Mouse (Mus musculus) bone marrow macrophage, adult 2 months (primary cell): ENCODE measurements around the gene Arhgap23. TPM values are rescaled to one million over a fixed set of nuclear protein-coding genes. Genes with fewer than 3 reads are reported as not detected.

ENCODE experiments used
- H3K27ac ChIP-seq: 2 replicates; pipeline ENCODE4 v1.5.1; 2012; ENCODE audit warnings: low read depth, low read length; ENCODE audit not compliant: insufficient read depth
- H3K4me1 ChIP-seq: 2 replicates; pipeline ENCODE4 v1.6.1; 2012; ENCODE audit warnings: low read length; ENCODE audit not compliant: control insufficient read depth, insufficient read depth
- H3K4me3 ChIP-seq: 2 replicates; pipeline ENCODE4 v1.5.1; 2012; ENCODE audit warnings: mild to moderate bottlenecking, low read length, moderate library complexity; ENCODE audit not compliant: insufficient read depth
- CTCF ChIP-seq: IDR thresholded peaks from 2 replicates; pipeline ENCODE4 v1.5.1; 2012; ENCODE audit warnings: low read depth, mild to moderate bottlenecking, low read length, moderate library complexity
- POLR2A ChIP-seq: IDR thresholded peaks from 2 replicates; pipeline ENCODE4 v1.6.1; 2012; ENCODE audit warnings: mild to moderate bottlenecking, low read depth, low read length, borderline replicate concordance
- polyA plus RNA-seq: library from polyadenylated mRNA; stranded (reverse); fragments of >200 nt; gene quantifications from 2 replicates; pipeline ENCODE4 v1.2.4, GENCODE M21; 2012; ENCODE audit not compliant: missing spikeins, insufficient read depth, insufficient read length

Gene Arhgap23
- polyA plus RNA-seq, 1 experiment: 9.2 TPM

DNA sequence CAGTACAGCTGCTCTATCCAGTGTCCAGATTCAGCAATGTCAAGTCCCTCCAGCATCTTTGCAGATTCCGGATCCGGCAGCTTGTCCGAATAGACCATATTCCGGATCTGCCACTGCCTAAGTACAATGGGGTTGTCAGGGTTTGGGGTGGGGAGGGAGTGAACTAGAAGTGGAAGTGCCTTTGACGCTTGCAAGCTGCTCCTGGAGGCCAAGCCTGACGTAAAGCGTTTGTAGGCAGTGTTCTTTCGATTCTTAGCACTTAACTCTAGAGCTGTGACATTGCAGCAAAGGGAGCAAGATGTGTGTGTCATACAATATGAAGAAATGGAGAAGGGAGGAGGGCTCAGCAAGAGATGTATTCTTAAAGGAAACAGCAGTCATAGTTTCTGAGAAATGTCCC, 26.2 kb upstream of the Arhgap23 start:
- no peak overlapping the region for H3K4me3 ChIP-seq
- TF ChIP-seq CTCF (no peak), POLR2A (no peak)
- no peak overlapping the region for H3K27ac ChIP-seq
- peaks cover 7% of the 10 kb centered on the region; the same call in 1 of the 2 replicates for H3K4me1 ChIP-seq

DNA sequence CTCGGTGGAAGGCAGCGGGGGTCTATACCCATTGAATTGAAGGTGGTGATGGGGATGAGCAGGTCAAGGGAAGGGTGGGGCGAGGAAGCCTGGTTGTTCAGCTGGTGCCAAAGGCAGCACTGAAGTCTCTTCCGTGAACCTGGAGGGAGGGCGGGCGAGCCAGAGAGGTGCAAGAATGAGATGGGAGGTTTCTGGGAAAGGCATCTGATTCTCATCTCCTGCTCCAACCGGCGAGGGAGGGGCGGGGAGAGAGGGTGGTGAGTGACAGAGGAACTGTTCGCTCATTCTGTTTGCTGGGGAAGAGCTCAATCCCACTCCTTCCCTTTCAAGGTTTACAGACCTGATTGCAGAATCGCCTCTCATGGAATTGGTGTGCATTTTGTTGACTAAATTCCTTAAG, 21.7 kb upstream of the Arhgap23 start:
- no peak overlapping the region for H3K27ac ChIP-seq
- TF ChIP-seq CTCF (no peak), POLR2A (no peak)

DNA sequence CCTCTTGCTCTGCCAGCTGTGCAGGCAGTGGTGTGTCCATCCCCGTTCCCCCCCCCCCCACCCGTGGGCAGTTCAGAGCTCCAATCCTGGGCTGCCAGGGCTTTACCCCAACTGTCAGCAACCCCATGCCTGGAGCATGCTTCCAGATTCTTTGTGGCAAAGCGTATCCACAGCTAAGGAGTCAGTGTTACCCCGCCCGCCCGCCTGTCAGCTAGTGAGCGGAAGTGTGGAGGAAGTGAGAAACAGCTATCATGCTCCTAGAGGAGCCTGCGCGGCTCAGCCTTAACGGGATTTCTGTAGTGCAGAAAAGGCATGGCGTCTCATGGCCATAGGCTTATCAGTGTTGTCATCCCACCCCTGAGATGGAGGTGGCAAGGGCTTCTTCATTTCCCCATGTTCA, 21.2 kb upstream of the Arhgap23 start:
- Histone ChIP-seq H3K4me3 (no peak overlapping the region), H3K4me1 (peaks cover 10% of the 10 kb centered on the region), H3K27ac (no peak overlapping the region)
- TF ChIP-seq POLR2A: no peak
- no peak for TF ChIP-seq CTCF

More for the DNA sequence above, 21.7 kb upstream of the Arhgap23 start:
- peaks cover 10% of the 10 kb centered on the region for H3K4me1 ChIP-seq
- H3K4me3 ChIP-seq: no peak overlapping the region

DNA sequence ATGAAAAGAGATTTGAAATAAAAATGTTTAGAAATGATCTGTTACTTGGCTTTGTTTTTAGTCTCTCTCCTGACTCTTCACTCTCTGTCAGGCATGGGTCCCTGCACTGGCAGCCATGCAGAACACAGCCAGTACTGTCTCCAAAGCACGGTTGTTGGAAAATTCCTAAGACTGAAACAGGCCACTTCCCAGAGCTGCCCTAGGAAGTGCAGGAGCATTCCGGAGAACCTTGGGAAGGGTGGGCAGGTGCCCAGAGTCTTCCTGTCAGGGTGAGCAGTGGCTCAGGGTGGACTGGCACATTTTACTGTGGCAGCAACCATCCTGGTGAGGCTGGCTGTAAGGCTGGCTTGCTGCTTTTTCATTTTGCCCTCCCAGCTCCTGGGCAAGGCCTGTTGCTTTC, 16.8 kb upstream of the Arhgap23 start:
- no peak overlapping the region for H3K27ac ChIP-seq
- no peak overlapping the region for H3K4me3 ChIP-seq
- no peak for TF ChIP-seq CTCF
- no peak for TF ChIP-seq POLR2A
- H3K4me1 ChIP-seq: peaks cover 22% of the 10 kb centered on the region

DNA sequence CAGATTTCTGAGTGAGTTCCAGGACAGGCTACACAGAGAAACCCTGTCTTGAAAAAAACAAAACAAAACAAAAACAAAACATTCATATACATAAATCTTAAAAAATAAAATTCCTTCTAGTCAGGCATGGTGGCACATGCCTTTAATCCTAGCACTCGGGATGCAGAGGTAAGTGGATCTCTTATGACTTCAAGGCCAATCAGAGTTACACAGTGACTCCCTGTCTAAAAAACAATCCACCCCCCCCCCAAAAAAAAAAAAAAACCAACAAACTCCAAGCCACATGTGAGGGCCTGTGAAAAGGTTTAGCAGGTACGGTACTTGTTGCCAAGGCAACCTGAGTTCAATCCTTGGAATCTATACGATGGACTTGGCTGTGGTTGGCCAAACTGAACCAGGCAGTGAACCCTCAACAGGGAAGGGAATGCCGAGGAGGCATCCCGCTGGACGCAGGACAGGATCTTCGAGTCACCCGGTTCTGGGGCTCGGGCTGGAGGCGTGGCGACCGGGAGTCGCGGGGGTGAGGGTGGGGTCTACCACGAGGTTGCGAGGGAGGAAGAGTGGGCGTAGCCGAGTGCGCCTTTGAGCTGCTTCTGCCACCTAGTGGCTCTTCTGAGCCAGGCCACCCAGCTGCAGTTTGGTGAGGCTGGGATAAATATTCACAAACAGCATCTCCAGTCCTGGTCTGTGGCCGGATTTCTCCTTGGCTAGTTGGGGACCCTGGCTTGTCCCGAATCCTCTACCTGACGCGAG, 15.2 kb upstream of the Arhgap23 start:
- TF ChIP-seq POLR2A (no peak), CTCF (peak; percentile 81)
- H3K4me1 ChIP-seq: peaks cover 16% of the 10 kb centered on the region
- H3K27ac ChIP-seq: no peak overlapping the region
- H3K4me3 ChIP-seq: peak overlapping the region; percentile 56

DNA sequence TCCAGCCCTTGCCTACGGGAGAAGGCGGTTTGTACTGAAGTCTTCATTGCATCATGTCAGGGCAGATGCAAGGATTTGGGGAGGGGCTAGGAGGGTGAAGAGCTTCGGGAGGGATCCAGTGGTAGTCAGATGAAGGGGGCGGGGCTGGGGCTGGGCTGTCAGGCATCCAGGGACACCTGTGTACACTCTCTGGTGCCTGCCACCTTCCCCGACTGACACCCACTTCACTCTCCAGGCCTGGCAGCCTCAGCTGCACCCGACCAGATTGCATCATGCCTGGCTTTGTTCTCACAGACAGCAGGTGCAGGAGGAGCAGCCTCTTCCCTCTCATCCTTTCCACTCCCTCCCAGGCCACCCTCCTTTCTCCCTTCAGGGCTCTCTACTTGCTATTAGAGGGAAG, 14.3 kb upstream of the Arhgap23 start:
- H3K27ac ChIP-seq: no peak overlapping the region

DNA sequence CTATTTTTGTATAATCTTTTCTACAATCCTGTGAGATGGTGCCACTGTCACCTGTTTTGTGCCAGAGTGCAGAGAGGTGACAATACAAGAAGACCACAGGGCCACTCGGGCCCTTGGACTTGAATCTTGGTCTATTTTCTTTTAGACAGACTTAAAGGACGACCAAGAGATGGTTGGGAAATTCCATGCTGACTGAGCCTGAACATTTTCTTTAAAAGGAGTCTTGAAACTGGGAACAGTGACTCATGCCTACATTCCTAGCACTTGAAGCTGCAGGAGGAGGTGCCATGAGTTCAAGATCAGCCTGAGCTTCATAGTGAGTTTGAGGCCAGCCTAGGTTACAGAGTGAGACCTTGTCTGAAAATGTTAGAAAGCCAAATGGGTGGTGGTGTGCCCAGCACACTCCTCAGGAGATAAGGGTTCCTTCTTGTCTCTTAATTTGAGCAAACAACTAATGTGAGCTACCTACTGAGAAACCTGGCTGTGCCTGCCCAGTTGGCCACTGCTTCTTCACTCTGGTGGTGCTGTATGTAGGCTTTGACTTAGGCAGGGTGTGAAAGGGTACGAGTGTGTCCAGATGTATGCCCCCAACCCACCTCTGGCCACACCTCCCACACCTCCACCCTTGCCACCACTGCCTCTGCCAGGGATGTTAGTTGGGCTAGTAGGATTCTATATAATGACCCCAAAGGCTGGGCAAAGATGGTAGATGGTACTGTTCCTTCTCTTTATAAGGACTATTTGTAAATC, 13.5 kb upstream of the Arhgap23 start:
- peaks cover 21% of the 10 kb centered on the region for H3K4me1 ChIP-seq
- TF ChIP-seq CTCF (no peak), POLR2A (no peak)

More for the DNA sequence above, 14.3 kb upstream of the Arhgap23 start:
- Histone ChIP-seq H3K4me3 (no peak overlapping the region), H3K4me1 (peaks cover 21% of the 10 kb centered on the region)
- no peak for TF ChIP-seq CTCF
- no peak for TF ChIP-seq POLR2A

DNA sequence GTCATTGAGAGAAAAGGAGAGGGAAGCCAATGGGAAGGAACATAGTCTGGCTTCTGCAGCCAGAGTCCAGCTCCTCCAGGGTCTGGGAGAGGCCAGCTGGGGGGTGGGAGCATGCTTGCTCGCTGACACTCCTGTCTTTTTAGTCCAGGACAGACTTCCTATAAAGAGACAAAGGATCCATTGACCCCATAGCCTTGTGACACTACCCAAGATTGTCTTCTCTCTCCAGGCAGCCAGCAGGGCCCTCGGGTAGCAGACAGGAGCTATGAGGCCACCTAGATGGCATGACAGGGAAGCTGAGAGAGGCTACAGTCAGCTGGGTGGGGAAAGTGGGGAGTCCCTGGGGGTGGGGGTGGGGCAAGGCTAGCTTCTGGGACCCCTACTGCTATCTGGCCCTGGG, 12.6 kb upstream of the Arhgap23 start:
- Histone ChIP-seq H3K27ac (no peak overlapping the region), H3K4me1 (peaks cover 21% of the 10 kb centered on the region), H3K4me3 (no peak overlapping the region)
- no peak for TF ChIP-seq CTCF
- TF ChIP-seq POLR2A: no peak

More for the DNA sequence above, 13.5 kb upstream of the Arhgap23 start:
- Histone ChIP-seq H3K4me3 (no peak overlapping the region), H3K27ac (no peak overlapping the region; the same call in 1 of the 2 replicates)

DNA sequence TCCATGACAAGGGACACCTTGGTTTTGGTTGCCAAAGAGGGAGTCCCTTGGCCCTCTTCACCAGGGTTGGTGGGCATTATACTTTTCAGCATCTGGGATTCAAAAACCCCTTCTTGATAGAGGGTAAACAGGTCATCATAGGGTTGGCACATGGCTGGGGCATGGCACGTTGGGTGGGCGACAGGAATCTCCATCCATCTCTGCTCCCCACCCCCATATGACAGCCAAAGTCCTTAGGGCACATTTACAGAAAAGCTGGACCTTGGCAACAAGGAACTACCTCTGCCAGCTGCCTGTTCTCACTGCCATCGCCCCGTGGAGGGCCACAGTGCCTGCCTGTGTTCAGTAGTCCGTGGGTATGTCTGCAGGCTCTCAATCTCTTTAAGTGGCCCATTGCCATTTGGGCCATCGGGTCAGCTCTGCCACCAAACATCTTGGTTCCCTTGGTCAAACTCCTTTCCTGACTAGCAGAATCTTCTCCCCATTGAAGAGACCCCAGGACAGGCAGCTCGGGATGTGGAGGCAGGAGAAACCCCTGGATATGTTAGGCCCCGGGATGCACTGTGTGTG, 11.6 kb upstream of the Arhgap23 start:
- no peak overlapping the region for H3K27ac ChIP-seq
- peaks cover 21% of the 10 kb centered on the region for H3K4me1 ChIP-seq
- TF ChIP-seq POLR2A (no peak), CTCF (no peak)
- H3K4me3 ChIP-seq: no peak overlapping the region

DNA sequence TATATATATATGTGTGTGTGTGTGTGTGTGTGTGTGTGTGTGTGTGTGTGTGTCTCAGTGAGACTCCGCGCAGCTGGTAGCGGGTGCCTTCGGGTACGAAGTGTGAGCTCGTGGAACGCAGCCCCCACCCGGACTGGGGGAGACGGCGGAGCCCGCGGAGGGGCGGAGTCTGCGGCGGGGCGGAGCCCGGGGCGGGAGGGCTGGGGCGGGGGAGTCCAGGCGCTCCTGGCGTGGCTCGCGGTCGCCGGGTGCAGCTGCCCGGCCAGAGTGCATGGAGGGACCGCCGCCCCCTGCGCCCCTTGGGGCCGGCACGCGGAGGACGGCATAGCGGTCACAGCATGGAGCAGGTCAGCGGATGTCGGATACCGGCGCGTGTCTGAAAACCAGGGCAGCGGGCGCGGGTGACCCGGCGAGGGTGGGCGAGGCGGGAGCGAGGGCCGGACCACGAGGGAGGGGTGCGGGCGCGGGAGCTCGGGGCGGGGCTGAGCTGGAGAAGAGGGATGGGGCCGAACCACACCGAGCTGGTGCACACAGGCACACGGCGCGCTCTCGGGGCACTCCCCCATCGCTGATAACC, 11.1 kb upstream of the Arhgap23 start:
- peak overlapping the region; percentile 57 for H3K4me3 ChIP-seq
- no peak overlapping the region for H3K27ac ChIP-seq
- H3K4me1 ChIP-seq: peaks cover 21% of the 10 kb centered on the region
- no peak for TF ChIP-seq CTCF
- no peak for TF ChIP-seq POLR2A
